ENCODE assay signal across 9 mouse cellular contexts in the genomic region with DNA sequence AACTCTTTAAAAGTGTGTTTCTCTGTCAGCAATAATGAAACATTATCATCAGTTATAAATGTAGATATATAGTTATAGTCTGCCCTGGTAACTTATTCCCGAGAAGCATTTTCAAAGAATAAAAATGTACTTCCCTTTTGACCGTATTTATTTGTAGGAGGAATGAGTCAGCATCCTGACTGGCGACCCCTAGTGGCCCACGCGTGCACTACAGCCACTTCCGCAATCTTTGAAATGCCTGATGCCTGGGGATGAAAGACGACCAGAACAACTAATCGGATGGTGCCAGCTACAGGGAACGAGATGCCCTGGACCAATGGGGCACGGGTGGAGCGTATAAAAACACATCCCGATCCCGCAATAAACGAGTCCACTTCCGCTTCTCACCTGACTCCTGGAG.
A peak's percentile ranks its signal among the peaks of the same experiment; 100 is the strongest.
DNase-seq lines count a peak whose midpoint lies in the region; ATAC-seq and TF ChIP-seq lines count a peak whose summit lies in the region.
"Had no signal": no experiment of that assay in that cellular context is flagged by ENCODE, and none has a peak within 500 bp of the region (broad histone marks: within the 10 kb centered on the region; RNA-seq: fewer than 3 reads in every experiment).

No protein-coding gene starts in this region.

- no peak overlapping the region for H3K4me2 ChIP-seq in midbrain, postnatal 0 days (ENCODE audit: low read depth, low read length, poor library complexity, severe bottlenecking)
- no peak overlapping the region for H3K4me2 ChIP-seq in midbrain, embryonic 15.5 days
- no peak overlapping the region for H3K4me2 ChIP-seq in lung, postnatal 0 days (replicated peaks; ENCODE audit: low read depth, low read length)
- H3K4me2 ChIP-seq in hindbrain, embryonic 13.5 days, result no peak overlapping the region
- H3K4me2 ChIP-seq: neural tube, embryonic 13.5 days had no signal

- DNase-seq in midbrain, postnatal 0 days (ENCODE audit: low spot score), result no peak
- DNase-seq in cerebellum, postnatal 4 days (ENCODE audit: low spot score in 2 of 2), result peak; percentile 49 to 58
- peak; percentile 30 for DNase-seq in heart, postnatal 25 days (ENCODE audit: low spot score)
- peak; percentile 43 for DNase-seq in lung, postnatal 0 days (ENCODE audit: low spot score)
- DNase-seq in spleen, postnatal 36 days (ENCODE audit: low spot score in 2 of 2), result peak; percentile 57 to 69

- intact Hi-C loops in heart, postnatal 25 days (cut with DNase I), result loop anchor here (10.0 kb wide), 1 partner anchor 336 kb away; no protein-coding TSS in a partner anchor

- WGBS in midbrain, postnatal 0 days, result 66% methylated on average over 15 of the region's 15 CpGs
- WGBS in midbrain, embryonic 15.5 days, result 61% methylated on average over 15 of the region's 15 CpGs
- 62% methylated on average over 15 of the region's 15 CpGs for WGBS in lung, postnatal 0 days
- WGBS in hindbrain, embryonic 13.5 days, result 62% methylated on average over 15 of the region's 15 CpGs

- H3K27me3 ChIP-seq in midbrain, postnatal 0 days (ENCODE audit: insufficient read depth, low read length), result no peaks in the 10 kb centered on the region
- H3K27me3 ChIP-seq in midbrain, embryonic 15.5 days (replicated peaks), result no peaks in the 10 kb centered on the region
- no peaks in the 10 kb centered on the region for H3K27me3 ChIP-seq in lung, postnatal 0 days (replicated peaks; ENCODE audit: insufficient read depth, low read length)
- no peaks in the 10 kb centered on the region for H3K27me3 ChIP-seq in hindbrain, embryonic 13.5 days
- H3K27me3 ChIP-seq: neural tube, embryonic 13.5 days had no signal

- H3K9ac ChIP-seq in midbrain, postnatal 0 days (replicated peaks; ENCODE audit: low read length, poor library complexity, severe bottlenecking), result no peak overlapping the region
- H3K9ac ChIP-seq in midbrain, embryonic 15.5 days, result no peak overlapping the region
- H3K9ac ChIP-seq in lung, postnatal 0 days (replicated peaks; ENCODE audit: low read depth), result no peak overlapping the region
- no peak overlapping the region for H3K9ac ChIP-seq in hindbrain, embryonic 13.5 days
- H3K9ac ChIP-seq: neural tube, embryonic 13.5 days had no signal

- TF ChIP-seq CTCF in midbrain, postnatal 0 days (IDR thresholded peaks at IDR 0.05), result peak; percentile 72
- peak; percentile 90 for TF ChIP-seq CTCF in lung, postnatal 0 days (IDR thresholded peaks at IDR 0.05)

- no peak for ATAC-seq in midbrain, postnatal 0 days (ENCODE audit: low FRiP score)
- no peak for ATAC-seq in midbrain, embryonic 15.5 days (replicated peaks)
- ATAC-seq in activated CD4-positive, CD25-positive, alpha-beta regulatory T cell, adult 4 months, result peak; percentile 79
- no peak for ATAC-seq in lung, postnatal 0 days
- no peak for ATAC-seq in hindbrain, embryonic 13.5 days (ENCODE audit: low FRiP score)

- H3K4me1 ChIP-seq in midbrain, postnatal 0 days (ENCODE audit: insufficient read depth, low read length), result no peaks in the 10 kb centered on the region
- no peaks in the 10 kb centered on the region for H3K4me1 ChIP-seq in midbrain, embryonic 15.5 days
- no peaks in the 10 kb centered on the region; the same call in 1 of the 2 replicates for H3K4me1 ChIP-seq in lung, postnatal 0 days (ENCODE audit: insufficient read depth, low read depth, low read length)
- no peaks in the 10 kb centered on the region for H3K4me1 ChIP-seq in hindbrain, embryonic 13.5 days (replicated peaks)
- H3K4me1 ChIP-seq: neural tube, embryonic 13.5 days had no signal

- no peaks in the 10 kb centered on the region for H3K9me3 ChIP-seq in midbrain, postnatal 0 days (ENCODE audit: low read length)
- H3K9me3 ChIP-seq in midbrain, embryonic 15.5 days, result no peaks in the 10 kb centered on the region
- no peaks in the 10 kb centered on the region for H3K9me3 ChIP-seq in lung, postnatal 0 days (ENCODE audit: low read length)
- H3K9me3 ChIP-seq in hindbrain, embryonic 13.5 days, result no peaks in the 10 kb centered on the region
- H3K9me3 ChIP-seq: neural tube, embryonic 13.5 days had no signal

- H3K27ac ChIP-seq in midbrain, postnatal 0 days (ENCODE audit: low read depth, low read length), result no peak overlapping the region
- no peak overlapping the region for H3K27ac ChIP-seq in midbrain, embryonic 15.5 days
- H3K27ac ChIP-seq in lung, postnatal 0 days (ENCODE audit: low read length), result no peak overlapping the region
- H3K27ac ChIP-seq in hindbrain, embryonic 13.5 days, result no peak overlapping the region
- H3K27ac ChIP-seq: neural tube, embryonic 13.5 days had no signal

- no peak for TF ChIP-seq EP300 in lung, postnatal 0 days (IDR thresholded peaks at IDR 0.05)

- H3K4me3 ChIP-seq in midbrain, postnatal 0 days (ENCODE audit: low read depth, low read length), result no peak overlapping the region
- no peak overlapping the region for H3K4me3 ChIP-seq in midbrain, embryonic 15.5 days
- H3K4me3 ChIP-seq in lung, postnatal 0 days (ENCODE audit: low read depth, low read length), result no peak overlapping the region
- no peak overlapping the region for H3K4me3 ChIP-seq in hindbrain, embryonic 13.5 days
- H3K4me3 ChIP-seq: neural tube, embryonic 13.5 days had no signal

- H3K36me3 ChIP-seq in midbrain, postnatal 0 days (ENCODE audit: insufficient read depth, low read length), result no peaks in the 10 kb centered on the region
- H3K36me3 ChIP-seq in midbrain, embryonic 15.5 days (replicated peaks), result no peaks in the 10 kb centered on the region
- H3K36me3 ChIP-seq in lung, postnatal 0 days (ENCODE audit: insufficient read depth, low read length), result no peaks in the 10 kb centered on the region
- H3K36me3 ChIP-seq in hindbrain, embryonic 13.5 days, result no peaks in the 10 kb centered on the region
- H3K36me3 ChIP-seq: neural tube, embryonic 13.5 days had no signal
